Mouse (Mus musculus) erythroblast, embryonic 14.5 days (primary cell): ENCODE data around the gene Usp20.

Experiments
- GATA1 ChIP-seq: IDR thresholded peaks from 2 replicates; pipeline ENCODE4 v1.6.1; 2012; ENCODE audit warnings: low read length, inconsistent platforms, mixed read lengths
- TAL1 ChIP-seq: IDR thresholded peaks from 3 replicates; pipeline ENCODE4 v1.6.1; 2012; ENCODE audit warnings: low read length, inconsistent platforms, mixed read lengths

- TF ChIP-seq TAL1 (no peak), GATA1 (no peak)
These were observed 84.1 kb downstream of the Usp20 start for GRCm38 (mm10) chr2:31066019-31066789.
